Mouse (Mus musculus): Measurements from ENCODE around the gene Pnma3. TPM values are rescaled to one million over a fixed set of nuclear protein-coding genes. Genes with fewer than 3 reads are reported as not detected.

Gene Pnma3
- 13.7 TPM for polyA plus RNA-seq (2015; fragmentation: Illumina TruSeq; extraction: RNeasy Lipid Tissue Mini Kit (QIAGEN cat#74804); ENCODE audit: low read depth, low replicate concordance)

DNA sequence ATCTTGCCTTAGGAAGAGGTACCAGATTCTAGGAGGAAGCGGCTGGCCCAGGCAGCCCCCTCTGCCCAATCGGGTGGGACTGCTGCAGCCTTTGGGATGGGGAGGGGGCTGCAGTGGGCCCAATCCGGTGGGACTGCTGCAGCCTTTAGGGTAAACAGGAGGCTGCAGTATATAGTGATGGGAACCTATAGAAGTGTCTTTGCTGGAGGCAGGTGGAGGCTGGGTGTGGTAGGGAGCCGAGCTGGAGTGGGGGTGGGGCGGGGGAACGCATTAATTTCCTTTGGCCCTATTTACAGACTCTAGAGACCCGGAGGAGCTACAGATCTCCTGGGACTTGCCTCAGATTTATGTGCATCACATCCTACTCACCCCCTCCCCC lies at the start of gene Pnma3:
Gene Pnma3 (plus strand): TSS at position 373 of the 379 bp plus-strand sequence.

DNA sequence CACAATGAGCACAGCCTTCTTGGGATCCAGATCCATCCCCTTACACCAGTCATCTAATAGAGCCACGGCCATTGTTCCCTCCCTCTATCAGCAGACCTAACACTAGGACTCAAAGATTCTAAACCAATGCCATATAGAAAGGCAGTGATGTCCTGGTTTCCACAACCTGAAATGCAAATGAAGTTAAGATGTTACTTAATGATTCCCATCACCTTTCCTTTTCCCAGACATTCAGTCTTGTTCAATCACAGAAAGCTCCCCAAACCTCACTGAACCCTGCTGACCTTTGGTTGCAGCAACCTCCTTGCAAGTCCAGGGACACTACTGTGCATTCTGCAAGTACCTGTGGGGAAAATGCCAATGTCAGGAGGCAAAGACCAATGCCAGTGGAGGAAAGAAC lies 27.6 kb upstream of the Pnma3 start, which contains the start of gene Pnma5:
Gene Pnma5 (minus strand): TSS at position 101 of the 400 bp plus-strand sequence.

DNA sequence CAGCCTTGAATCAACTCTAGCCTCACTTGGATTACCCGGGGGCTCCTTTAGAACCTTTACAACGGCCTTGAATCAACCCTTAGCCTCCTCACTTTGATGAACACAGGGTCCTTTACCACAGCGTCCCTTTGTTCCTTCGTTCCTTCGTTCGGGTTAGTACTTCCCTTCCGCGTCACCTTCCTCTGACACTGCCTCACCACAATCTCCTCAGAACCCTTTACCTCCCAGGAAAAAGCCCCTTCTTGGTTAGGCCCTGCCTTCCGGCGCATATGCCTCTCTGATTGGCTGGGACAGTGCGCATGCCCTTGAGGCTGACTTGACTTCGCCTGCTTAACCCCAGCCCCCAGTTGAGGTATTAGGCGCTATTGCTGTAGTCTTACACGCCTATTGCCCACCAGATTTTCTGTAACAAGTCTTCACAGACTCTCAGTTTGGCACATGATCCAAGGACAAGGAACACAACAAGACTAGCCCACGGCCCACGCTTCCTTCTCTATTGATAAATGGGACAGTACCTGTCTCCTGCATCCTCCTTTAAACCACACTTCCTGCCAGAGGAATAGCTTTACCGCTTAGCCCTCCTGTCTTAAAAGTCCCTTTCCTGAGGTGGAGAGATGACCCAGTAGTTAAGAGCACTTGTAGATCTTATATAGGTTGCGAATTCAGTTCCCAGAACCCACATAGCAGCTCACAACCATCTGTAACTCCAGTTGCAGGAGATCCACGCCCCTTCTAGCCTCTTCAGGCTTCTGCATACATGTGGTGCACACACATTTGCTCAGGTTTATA lies 17.9 kb downstream of the Pnma3 start, which contains the start of gene Xlr4a:
Gene Xlr4a (minus strand): TSS at position 212 of the 789 bp plus-strand sequence.

GRCm38 (mm10) chrX:73096941-73097508 lies 32.4 kb downstream of the Pnma3 start, which contains the start of gene Xlr3a:
TSS of gene Xlr3a (minus strand) at chrX:73097095.

DNA sequence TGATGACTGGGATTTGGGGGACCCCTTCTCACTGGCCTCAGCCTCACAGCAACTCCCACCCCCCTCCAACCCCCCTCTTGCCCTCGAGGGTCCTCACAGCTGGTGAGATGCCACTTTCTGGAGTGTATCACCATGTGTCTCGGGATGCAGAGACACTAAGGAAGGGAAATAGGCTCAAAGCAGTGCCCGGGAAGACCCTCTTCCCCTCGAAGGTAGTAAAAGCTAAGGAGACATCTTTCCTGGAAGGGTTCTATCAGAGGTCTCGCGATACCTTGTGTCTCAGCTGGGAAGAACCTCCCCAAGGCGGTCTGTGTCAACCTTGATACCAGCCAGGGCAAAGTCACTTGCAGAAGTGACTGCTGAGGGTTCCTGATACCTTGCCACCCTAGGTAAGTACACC lies 52.2 kb downstream of the Pnma3 start, which contains the start of gene Gm14685:
Gene Gm14685 (plus strand): TSS at position 301 of the 400 bp plus-strand sequence.

Other genes with a start within 250 kb of the Pnma3 start
- 2.0 TPM for gene Gabrq, start 239.6 kb upstream of the Pnma3 start, polyA plus RNA-seq (2015; fragmentation: Illumina TruSeq; extraction: RNeasy Lipid Tissue Mini Kit (QIAGEN cat#74804); ENCODE audit: low read depth, low replicate concordance)
- gene Cetn2, start 146.4 kb upstream of the Pnma3 start, polyA plus RNA-seq (2015; fragmentation: Illumina TruSeq; extraction: RNeasy Lipid Tissue Mini Kit (QIAGEN cat#74804); ENCODE audit: low read depth, low replicate concordance): 83.1 TPM
- 27.0 TPM for gene Nsdhl, start 146.2 kb upstream of the Pnma3 start, polyA plus RNA-seq (2015; fragmentation: Illumina TruSeq; extraction: RNeasy Lipid Tissue Mini Kit (QIAGEN cat#74804); ENCODE audit: low read depth, low replicate concordance)
- gene Zfp185, start 77.4 kb upstream of the Pnma3 start, polyA plus RNA-seq (2015; fragmentation: Illumina TruSeq; extraction: RNeasy Lipid Tissue Mini Kit (QIAGEN cat#74804); ENCODE audit: low read depth, low replicate concordance): 1.7 TPM
- 0.19 TPM for gene Pnma5, start 27.7 kb upstream of the Pnma3 start, polyA plus RNA-seq (2015; fragmentation: Illumina TruSeq; extraction: RNeasy Lipid Tissue Mini Kit (QIAGEN cat#74804); ENCODE audit: low read depth, low replicate concordance)
- gene Xlr4a, start 17.7 kb downstream of the Pnma3 start, polyA plus RNA-seq (2015; fragmentation: Illumina TruSeq; extraction: RNeasy Lipid Tissue Mini Kit (QIAGEN cat#74804); ENCODE audit: low read depth, low replicate concordance): not detected
- gene Xlr3a, start 32.3 kb downstream of the Pnma3 start, polyA plus RNA-seq (2015; fragmentation: Illumina TruSeq; extraction: RNeasy Lipid Tissue Mini Kit (QIAGEN cat#74804); ENCODE audit: low read depth, low replicate concordance): 2.1 TPM
- not detected for gene Gm14685, start 52.3 kb downstream of the Pnma3 start, polyA plus RNA-seq (2015; fragmentation: Illumina TruSeq; extraction: RNeasy Lipid Tissue Mini Kit (QIAGEN cat#74804); ENCODE audit: low read depth, low replicate concordance)
- not detected for gene Xlr5b, start 84.0 kb downstream of the Pnma3 start, polyA plus RNA-seq (2015; fragmentation: Illumina TruSeq; extraction: RNeasy Lipid Tissue Mini Kit (QIAGEN cat#74804); ENCODE audit: low read depth, low replicate concordance)
- 0.70 TPM for gene DXBay18, start 84.7 kb downstream of the Pnma3 start, polyA plus RNA-seq (2015; fragmentation: Illumina TruSeq; extraction: RNeasy Lipid Tissue Mini Kit (QIAGEN cat#74804); ENCODE audit: low read depth, low replicate concordance)
- not detected for gene Spin2d, start 112.2 kb downstream of the Pnma3 start, polyA plus RNA-seq (2015; fragmentation: Illumina TruSeq; extraction: RNeasy Lipid Tissue Mini Kit (QIAGEN cat#74804); ENCODE audit: low read depth, low replicate concordance)
- 1.9 TPM for gene Xlr3b, start 127.4 kb downstream of the Pnma3 start, polyA plus RNA-seq (2015; fragmentation: Illumina TruSeq; extraction: RNeasy Lipid Tissue Mini Kit (QIAGEN cat#74804); ENCODE audit: low read depth, low replicate concordance)
- 0.74 TPM for gene Xlr4b, start 149.5 kb downstream of the Pnma3 start, polyA plus RNA-seq (2015; fragmentation: Illumina TruSeq; extraction: RNeasy Lipid Tissue Mini Kit (QIAGEN cat#74804); ENCODE audit: low read depth, low replicate concordance)
- 14.6 TPM for gene F8a, start 163.5 kb downstream of the Pnma3 start, polyA plus RNA-seq (2015; fragmentation: Illumina TruSeq; extraction: RNeasy Lipid Tissue Mini Kit (QIAGEN cat#74804); ENCODE audit: low read depth, low replicate concordance)
- gene Xlr4c, start 178.3 kb downstream of the Pnma3 start, polyA plus RNA-seq (2015; fragmentation: Illumina TruSeq; extraction: RNeasy Lipid Tissue Mini Kit (QIAGEN cat#74804); ENCODE audit: low read depth, low replicate concordance): not detected
- not detected for gene Xlr3c, start 200.6 kb downstream of the Pnma3 start, polyA plus RNA-seq (2015; fragmentation: Illumina TruSeq; extraction: RNeasy Lipid Tissue Mini Kit (QIAGEN cat#74804); ENCODE audit: low read depth, low replicate concordance)
- gene Xlr5a, start 228.2 kb downstream of the Pnma3 start, polyA plus RNA-seq (2015; fragmentation: Illumina TruSeq; extraction: RNeasy Lipid Tissue Mini Kit (QIAGEN cat#74804); ENCODE audit: low read depth, low replicate concordance): not detected
- gene Xlr5c, start 228.2 kb downstream of the Pnma3 start, polyA plus RNA-seq (2015; fragmentation: Illumina TruSeq; extraction: RNeasy Lipid Tissue Mini Kit (QIAGEN cat#74804); ENCODE audit: low read depth, low replicate concordance): not detected

Measured in brain, adult 10 weeks (tissue).